Mouse (Mus musculus) embryo, embryonic 10 days (tissue): ENCODE measurements at regions not wholly inside any gene's neighbourhood (a gene's known extent, or its start where the extent isn't known, plus 50 kb on each side); places are given as distances from the start of the nearest gene placed in this dataset.
A peak's percentile ranks its signal among the peaks of the same experiment; 100 is the strongest.

Experiments
- DNase-seq: peaks from one replicate; pipeline ENCODE4 v3.0.0-alpha.2; 2015; ENCODE audit warnings: low spot score

- no peak for DNase-seq
These were observed 541.8 kb downstream of the Edem1 start for GRCm38 (mm10) chr6:109370286-109370685.

GRCm38 (mm10) chr6:109371931-109372330 lies 543.5 kb downstream of the Edem1 start:
- DNase-seq, result no peak

GRCm38 (mm10) chr6:109387212-109387611 lies 558.8 kb downstream of the Edem1 start:
- no peak for DNase-seq

- no peak for DNase-seq
These were observed 561.3 kb downstream of the Edem1 start for GRCm38 (mm10) chr6:109389781-109390180.

- DNase-seq, result peak; percentile 14
These were observed 570.2 kb downstream of the Edem1 start for GRCm38 (mm10) chr6:109398690-109399089.

GRCm38 (mm10) chr6:109419505-109420239 lies 591.2 kb downstream of the Edem1 start:
- no peak for DNase-seq

GRCm38 (mm10) chr6:109433596-109433995 lies 605.2 kb downstream of the Edem1 start:
- DNase-seq, result no peak
